Mouse (Mus musculus): ENCODE results near the gene Dguok. TPM values are rescaled to one million over a fixed set of nuclear protein-coding genes. Genes with fewer than 3 reads are reported as not detected.

Gene Dguok
- polyA plus RNA-seq, 1 experiment from 2014 or later: 66.6 TPM

GRCm38 (mm10) chr6:83532608-83533007, 25.8 kb upstream of the Dguok start:
- Histone ChIP-seq H3K9me3 (ENCODE audit: control insufficient read depth, low read length) (no peaks in the 10 kb centered on the region), H3K4me2 (ENCODE audit: low read length) (no peak overlapping the region), H3K36me3 (ENCODE audit: control insufficient read depth, insufficient read depth, low read length) (no peaks in the 10 kb centered on the region), H3K9ac (replicated peaks; ENCODE audit: low read length) (no peak overlapping the region), H3K27me3 (ENCODE audit: control insufficient read depth, insufficient read depth, low read length) (no peaks in the 10 kb centered on the region), H3K4me1 (ENCODE audit: control insufficient read depth, insufficient read depth, low read length) (0 out of 2 replicates have a peak, but pooled peaks cover 3% of the 10 kb centered on the region), H3K27ac (replicated peaks; ENCODE audit: low read depth, low read length) (no peak overlapping the region), H3K4me3 (replicated peaks; ENCODE audit: low read depth, low read length) (no peak overlapping the region)
- 78% methylated on average over 2 of the region's 2 CpGs for WGBS
- DNase-seq (no peak), ATAC-seq (ENCODE audit: low FRiP score, low TSS enrichment) (no peak)

- 76% methylated on average over 6 of the region's 6 CpGs for WGBS
- Histone ChIP-seq H3K27me3 (ENCODE audit: control insufficient read depth, insufficient read depth, low read length) (no peaks in the 10 kb centered on the region), H3K36me3 (ENCODE audit: control insufficient read depth, insufficient read depth, low read length) (no peaks in the 10 kb centered on the region), H3K4me2 (ENCODE audit: low read length) (no peak overlapping the region), H3K4me3 (replicated peaks; ENCODE audit: low read depth, low read length) (no peak overlapping the region), H3K9me3 (ENCODE audit: control insufficient read depth, low read length) (no peaks in the 10 kb centered on the region), H3K4me1 (ENCODE audit: control insufficient read depth, insufficient read depth, low read length) (no peaks in the 10 kb centered on the region), H3K9ac (replicated peaks; ENCODE audit: low read length) (no peak overlapping the region), H3K27ac (replicated peaks; ENCODE audit: low read depth, low read length) (no peak overlapping the region)
- DNase-seq: no peak
- ATAC-seq (ENCODE audit: low FRiP score, low TSS enrichment): no peak
Measured at GRCm38 (mm10) chr6:83523194-83523593, 16.4 kb upstream of the Dguok start.

GRCm38 (mm10) chr6:83521784-83522183, 15.0 kb upstream of the Dguok start:
- DNase-seq: no peak
- H3K4me2 ChIP-seq (ENCODE audit: low read length): no peak overlapping the region
- WGBS: 76% methylated on average over 6 of the region's 6 CpGs
- H3K4me1 ChIP-seq (ENCODE audit: control insufficient read depth, insufficient read depth, low read length): no peaks in the 10 kb centered on the region
- no peak overlapping the region for H3K9ac ChIP-seq (replicated peaks; ENCODE audit: low read length)
- no peaks in the 10 kb centered on the region for H3K36me3 ChIP-seq (ENCODE audit: control insufficient read depth, insufficient read depth, low read length)
- no peak for ATAC-seq (ENCODE audit: low FRiP score, low TSS enrichment)
- H3K4me3 ChIP-seq (replicated peaks; ENCODE audit: low read depth, low read length): no peak overlapping the region
- no peaks in the 10 kb centered on the region for H3K9me3 ChIP-seq (ENCODE audit: control insufficient read depth, low read length)
- no peak overlapping the region for H3K27ac ChIP-seq (replicated peaks; ENCODE audit: low read depth, low read length)
- no peaks in the 10 kb centered on the region for H3K27me3 ChIP-seq (ENCODE audit: control insufficient read depth, insufficient read depth, low read length)

GRCm38 (mm10) chr6:83518637-83519036, 11.9 kb upstream of the Dguok start:
- H3K9ac ChIP-seq (replicated peaks; ENCODE audit: low read length): no peak overlapping the region
- no peak overlapping the region for H3K4me2 ChIP-seq (ENCODE audit: low read length)
- ATAC-seq (ENCODE audit: low FRiP score, low TSS enrichment) (no peak), DNase-seq (no peak)
- WGBS: 83% methylated on average over 3 of the region's 3 CpGs
- no peak overlapping the region for H3K27ac ChIP-seq (replicated peaks; ENCODE audit: low read depth, low read length)
- H3K4me1 ChIP-seq (ENCODE audit: control insufficient read depth, insufficient read depth, low read length): no peaks in the 10 kb centered on the region
- no peaks in the 10 kb centered on the region for H3K27me3 ChIP-seq (ENCODE audit: control insufficient read depth, insufficient read depth, low read length)
- H3K4me3 ChIP-seq (replicated peaks; ENCODE audit: low read depth, low read length): no peak overlapping the region
- no peaks in the 10 kb centered on the region for H3K36me3 ChIP-seq (ENCODE audit: control insufficient read depth, insufficient read depth, low read length)
- no peaks in the 10 kb centered on the region for H3K9me3 ChIP-seq (ENCODE audit: control insufficient read depth, low read length)

- H3K9ac ChIP-seq (replicated peaks; ENCODE audit: low read length): no peak overlapping the region
- no peaks in the 10 kb centered on the region for H3K36me3 ChIP-seq (ENCODE audit: control insufficient read depth, insufficient read depth, low read length)
- no peak overlapping the region for H3K4me2 ChIP-seq (ENCODE audit: low read length)
- 73% methylated on average over 3 of the region's 3 CpGs for WGBS
- H3K4me3 ChIP-seq (replicated peaks; ENCODE audit: low read depth, low read length): no peak overlapping the region
- no peaks in the 10 kb centered on the region for H3K27me3 ChIP-seq (ENCODE audit: control insufficient read depth, insufficient read depth, low read length)
- ATAC-seq (ENCODE audit: low FRiP score, low TSS enrichment) (no peak), DNase-seq (no peak)
- no peaks in the 10 kb centered on the region for H3K4me1 ChIP-seq (ENCODE audit: control insufficient read depth, insufficient read depth, low read length)
- no peak overlapping the region for H3K27ac ChIP-seq (replicated peaks; ENCODE audit: low read depth, low read length)
- no peaks in the 10 kb centered on the region for H3K9me3 ChIP-seq (ENCODE audit: control insufficient read depth, low read length)
Measured at GRCm38 (mm10) chr6:83515172-83515571, 8.4 kb upstream of the Dguok start.

GRCm38 (mm10) chr6:83512495-83512894, 5.7 kb upstream of the Dguok start:
- H3K36me3 ChIP-seq (ENCODE audit: control insufficient read depth, insufficient read depth, low read length): no peaks in the 10 kb centered on the region
- ATAC-seq (ENCODE audit: low FRiP score, low TSS enrichment): no peak
- no peak overlapping the region for H3K4me3 ChIP-seq (replicated peaks; ENCODE audit: low read depth, low read length)
- no peak overlapping the region for H3K4me2 ChIP-seq (ENCODE audit: low read length)
- DNase-seq: peak; percentile 83
- no peak overlapping the region for H3K27ac ChIP-seq (replicated peaks; ENCODE audit: low read depth, low read length)
- no peak overlapping the region for H3K9ac ChIP-seq (replicated peaks; ENCODE audit: low read length)
- 22% methylated on average over 1 of the region's 1 CpGs for WGBS
- no peaks in the 10 kb centered on the region for H3K27me3 ChIP-seq (ENCODE audit: control insufficient read depth, insufficient read depth, low read length)
- H3K9me3 ChIP-seq (ENCODE audit: control insufficient read depth, low read length): no peaks in the 10 kb centered on the region
- no peaks in the 10 kb centered on the region for H3K4me1 ChIP-seq (ENCODE audit: control insufficient read depth, insufficient read depth, low read length)

GRCm38 (mm10) chr6:83510210-83510609, 3.4 kb upstream of the Dguok start:
- Histone ChIP-seq H3K27me3 (ENCODE audit: control insufficient read depth, insufficient read depth, low read length) (no peaks in the 10 kb centered on the region), H3K9me3 (ENCODE audit: control insufficient read depth, low read length) (no peaks in the 10 kb centered on the region), H3K4me1 (ENCODE audit: control insufficient read depth, insufficient read depth, low read length) (peaks cover 6% of the 10 kb centered on the region; the same call in 1 of the 2 replicates), H3K36me3 (ENCODE audit: control insufficient read depth, insufficient read depth, low read length) (no peaks in the 10 kb centered on the region), H3K4me2 (ENCODE audit: low read length) (no peak overlapping the region), H3K27ac (replicated peaks; ENCODE audit: low read depth, low read length) (no peak overlapping the region), H3K9ac (replicated peaks; ENCODE audit: low read length) (no peak overlapping the region), H3K4me3 (replicated peaks; ENCODE audit: low read depth, low read length) (no peak overlapping the region)
- no peak for ATAC-seq (ENCODE audit: low FRiP score, low TSS enrichment)
- no peak for DNase-seq
- WGBS: 69% methylated on average over 2 of the region's 2 CpGs

GRCm38 (mm10) chr6:83509442-83509841, 2.7 kb upstream of the Dguok start:
- 0 out of 2 replicates have a peak overlapping the region, but pooled peaks have one; percentile 20 for H3K9ac ChIP-seq (replicated peaks; ENCODE audit: low read length)
- 32% methylated on average over 8 of the region's 8 CpGs for WGBS
- H3K27ac ChIP-seq (replicated peaks; ENCODE audit: low read depth, low read length): no peak overlapping the region
- H3K4me3 ChIP-seq (replicated peaks; ENCODE audit: low read depth, low read length): no peak overlapping the region
- peaks cover 6% of the 10 kb centered on the region; the same call in 1 of the 2 replicates for H3K4me1 ChIP-seq (ENCODE audit: control insufficient read depth, insufficient read depth, low read length)
- no peak overlapping the region for H3K4me2 ChIP-seq (ENCODE audit: low read length)
- no peaks in the 10 kb centered on the region for H3K36me3 ChIP-seq (ENCODE audit: control insufficient read depth, insufficient read depth, low read length)
- ATAC-seq (ENCODE audit: low FRiP score, low TSS enrichment) (no peak), DNase-seq (peak; percentile 34)
- no peaks in the 10 kb centered on the region for H3K27me3 ChIP-seq (ENCODE audit: control insufficient read depth, insufficient read depth, low read length)
- H3K9me3 ChIP-seq (ENCODE audit: control insufficient read depth, low read length): no peaks in the 10 kb centered on the region

GRCm38 (mm10) chr6:83507168-83507546, 388 bp upstream of the Dguok start:
- peak; percentile 47; the same call in 1 of the 2 replicates for ATAC-seq (ENCODE audit: low FRiP score, low TSS enrichment)
- peaks cover 6% of the 10 kb centered on the region; the same call in 1 of the 2 replicates for H3K4me1 ChIP-seq (ENCODE audit: control insufficient read depth, insufficient read depth, low read length)
- peak overlapping the region; percentile 78 for H3K4me3 ChIP-seq (replicated peaks; ENCODE audit: low read depth, low read length)
- peak overlapping the region; percentile 66 for H3K27ac ChIP-seq (replicated peaks; ENCODE audit: low read depth, low read length)
- peak overlapping the region; percentile 81 for H3K4me2 ChIP-seq (ENCODE audit: low read length)
- no peak for DNase-seq
- peak overlapping the region; percentile 86 for H3K9ac ChIP-seq (replicated peaks; ENCODE audit: low read length)
- 36% methylated on average over 6 of the region's 6 CpGs for WGBS
- H3K27me3 ChIP-seq (ENCODE audit: control insufficient read depth, insufficient read depth, low read length): no peaks in the 10 kb centered on the region
- H3K36me3 ChIP-seq (ENCODE audit: control insufficient read depth, insufficient read depth, low read length): no peaks in the 10 kb centered on the region
- H3K9me3 ChIP-seq (ENCODE audit: control insufficient read depth, low read length): no peaks in the 10 kb centered on the region

Measured in midbrain, embryonic 14.5 days (tissue).